Mouse (Mus musculus): ENCODE measurements at regions not wholly inside any gene's neighbourhood (a gene's known extent, or its start where the extent isn't known, plus 50 kb on each side); places are given as distances from the start of the nearest gene placed in this dataset.

GRCm38 (mm10) chr4:153119647-153120102 lies 362.9 kb downstream of the Ajap1 start:
- no peaks in the 10 kb centered on the region for H3K27me3 ChIP-seq (ENCODE audit: control insufficient read depth, insufficient read depth, low read length)
- TF ChIP-seq POLR2A (IDR thresholded peaks at IDR 0.05; ENCODE audit: low read depth, low read length) (no peak), CTCF (IDR thresholded peaks at IDR 0.05; ENCODE audit: extremely low read depth, insufficient read length, insufficient replicate concordance, low read depth, low read length) (no peak)
- no peaks in the 10 kb centered on the region for H3K4me1 ChIP-seq (ENCODE audit: control insufficient read depth, insufficient read depth, insufficient read length, low read length)
- H3K4me3 ChIP-seq (ENCODE audit: low read depth, low read length), result no peak overlapping the region
- no peak overlapping the region for H3K27ac ChIP-seq (ENCODE audit: insufficient read depth, low read depth, low read length)
- H3K36me3 ChIP-seq (ENCODE audit: control insufficient read depth, insufficient read depth, low read length), result no peaks in the 10 kb centered on the region
- WGBS, result 63% methylated on average over 4 of the region's 4 CpGs

DNA sequence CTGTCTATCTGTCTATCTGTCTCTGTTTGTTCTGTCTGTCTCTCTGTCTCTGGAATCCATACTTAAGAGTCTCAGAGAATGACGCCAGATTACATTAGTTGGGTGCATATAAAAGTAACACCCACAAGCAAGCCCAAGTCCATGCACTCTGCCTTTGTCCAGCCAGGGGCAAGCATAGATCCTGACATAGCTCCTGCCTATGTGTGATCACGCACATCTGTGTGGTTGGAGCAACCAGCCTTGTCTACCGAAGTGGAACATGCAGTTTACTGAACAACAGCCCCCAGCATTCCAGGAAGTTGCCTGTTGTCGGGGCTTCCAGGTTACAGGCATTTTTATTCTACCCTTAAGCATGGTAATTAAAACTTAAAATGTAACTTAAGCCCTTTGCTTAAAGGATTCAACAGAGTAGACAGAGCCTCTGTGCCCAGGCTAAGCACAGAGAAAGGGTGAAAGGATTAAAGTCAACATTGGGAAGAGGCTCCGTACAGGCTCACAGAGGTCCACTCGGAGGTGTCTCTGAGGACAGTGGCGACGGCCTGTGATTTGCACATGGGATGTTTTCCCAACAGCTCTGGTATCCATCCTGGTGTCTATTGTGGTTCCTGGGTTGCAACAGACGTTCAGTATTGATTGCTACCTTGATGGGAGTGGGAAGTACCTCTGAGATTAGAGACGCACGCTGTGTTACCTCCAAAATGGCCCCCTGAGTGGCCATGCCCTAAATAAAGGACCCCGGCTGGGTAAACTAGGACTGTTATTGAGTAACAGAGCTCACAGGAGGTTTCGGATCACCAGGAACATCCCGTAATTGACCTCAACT lies 363.6 kb downstream of the Ajap1 start:
- H3K27me3 ChIP-seq (ENCODE audit: control insufficient read depth, insufficient read depth, low read length), result no peaks in the 10 kb centered on the region
- TF ChIP-seq CTCF (IDR thresholded peaks at IDR 0.05; ENCODE audit: extremely low read depth, insufficient read length, insufficient replicate concordance, low read depth, low read length), result no peak
- TF ChIP-seq POLR2A (IDR thresholded peaks at IDR 0.05; ENCODE audit: low read depth, low read length), result no peak
- H3K4me3 ChIP-seq (ENCODE audit: low read depth, low read length), result no peak overlapping the region
- no peak overlapping the region for H3K27ac ChIP-seq (ENCODE audit: insufficient read depth, low read depth, low read length)
- H3K36me3 ChIP-seq (ENCODE audit: control insufficient read depth, insufficient read depth, low read length), result no peaks in the 10 kb centered on the region
- 60% methylated on average over 14 of the region's 14 CpGs for WGBS
- H3K4me1 ChIP-seq (ENCODE audit: control insufficient read depth, insufficient read depth, insufficient read length, low read length), result no peaks in the 10 kb centered on the region

- no peaks in the 10 kb centered on the region for H3K4me1 ChIP-seq (ENCODE audit: control insufficient read depth, insufficient read depth, insufficient read length, low read length)
- no peaks in the 10 kb centered on the region for H3K36me3 ChIP-seq (ENCODE audit: control insufficient read depth, insufficient read depth, low read length)
- TF ChIP-seq CTCF (IDR thresholded peaks at IDR 0.05; ENCODE audit: extremely low read depth, insufficient read length, insufficient replicate concordance, low read depth, low read length) (no peak), POLR2A (IDR thresholded peaks at IDR 0.05; ENCODE audit: low read depth, low read length) (no peak)
- no peaks in the 10 kb centered on the region for H3K27me3 ChIP-seq (ENCODE audit: control insufficient read depth, insufficient read depth, low read length)
- H3K4me3 ChIP-seq (ENCODE audit: low read depth, low read length), result no peak overlapping the region
- WGBS, result 61% methylated on average over 7 of the region's 7 CpGs
- H3K27ac ChIP-seq (ENCODE audit: insufficient read depth, low read depth, low read length), result no peak overlapping the region
These were observed 367.6 kb downstream of the Ajap1 start for GRCm38 (mm10) chr4:153114998-153115397.

DNA sequence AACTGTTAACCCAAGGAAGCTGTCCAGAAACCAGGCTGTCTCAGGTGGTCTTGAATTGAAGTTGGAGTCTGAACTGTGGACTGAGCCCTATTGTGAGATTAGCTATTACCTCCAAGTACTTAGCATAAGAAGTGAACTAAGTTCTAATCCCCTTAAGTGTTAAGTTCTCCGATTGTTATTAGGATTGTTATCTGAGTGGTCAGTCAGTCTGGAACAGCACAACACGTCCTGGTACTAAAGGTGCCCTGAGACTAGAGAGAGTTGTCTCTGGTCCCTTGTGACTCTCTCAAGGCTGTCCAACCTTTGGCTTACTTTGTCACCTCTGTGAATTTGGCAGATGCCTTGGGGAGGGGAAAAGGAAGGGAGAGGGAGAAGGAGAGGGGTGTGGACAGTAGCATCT lies 369.0 kb downstream of the Ajap1 start:
- Histone ChIP-seq H3K4me3 (ENCODE audit: low read depth, low read length) (no peak overlapping the region), H3K27ac (ENCODE audit: insufficient read depth, low read depth, low read length) (no peak overlapping the region), H3K36me3 (ENCODE audit: control insufficient read depth, insufficient read depth, low read length) (no peaks in the 10 kb centered on the region), H3K27me3 (ENCODE audit: control insufficient read depth, insufficient read depth, low read length) (no peaks in the 10 kb centered on the region), H3K4me1 (ENCODE audit: control insufficient read depth, insufficient read depth, insufficient read length, low read length) (no peaks in the 10 kb centered on the region)
- WGBS, result 74% methylated on average over 2 of the region's 2 CpGs
- TF ChIP-seq POLR2A (IDR thresholded peaks at IDR 0.05; ENCODE audit: low read depth, low read length) (no peak), CTCF (IDR thresholded peaks at IDR 0.05; ENCODE audit: extremely low read depth, insufficient read length, insufficient replicate concordance, low read depth, low read length) (no peak)

DNA sequence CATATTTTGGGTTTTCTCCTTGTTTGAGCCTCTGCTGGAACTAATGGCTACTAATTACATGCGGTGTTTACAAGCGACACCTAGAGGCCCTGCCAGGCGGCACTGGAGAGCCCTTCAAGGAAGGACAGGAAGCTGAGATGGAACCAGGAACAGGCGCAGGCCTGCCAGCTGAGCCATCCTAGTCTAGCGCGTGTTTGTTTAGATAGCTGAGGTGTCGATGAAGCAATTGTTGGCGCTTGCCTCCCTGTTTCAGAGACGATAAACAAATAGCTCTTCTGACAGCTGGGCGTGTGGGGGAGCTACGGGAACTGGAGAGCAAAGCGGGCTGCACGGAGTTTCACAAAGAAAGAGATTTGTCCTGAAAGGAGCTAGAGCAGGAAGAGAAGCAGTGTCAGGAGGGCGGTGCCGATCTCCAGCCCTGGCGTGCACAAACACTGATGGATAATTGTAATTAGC lies 372.3 kb downstream of the Ajap1 start:
- Histone ChIP-seq H3K4me3 (ENCODE audit: low read depth, low read length) (no peak overlapping the region), H3K36me3 (ENCODE audit: control insufficient read depth, insufficient read depth, low read length) (no peaks in the 10 kb centered on the region), H3K27ac (ENCODE audit: insufficient read depth, low read depth, low read length) (no peak overlapping the region), H3K27me3 (ENCODE audit: control insufficient read depth, insufficient read depth, low read length) (no peaks in the 10 kb centered on the region), H3K4me1 (ENCODE audit: control insufficient read depth, insufficient read depth, insufficient read length, low read length) (no peaks in the 10 kb centered on the region)
- WGBS, result 38% methylated on average over 16 of the region's 16 CpGs
- TF ChIP-seq CTCF (IDR thresholded peaks at IDR 0.05; ENCODE audit: extremely low read depth, insufficient read length, insufficient replicate concordance, low read depth, low read length), result no peak
- TF ChIP-seq POLR2A (IDR thresholded peaks at IDR 0.05; ENCODE audit: low read depth, low read length), result no peak

DNA sequence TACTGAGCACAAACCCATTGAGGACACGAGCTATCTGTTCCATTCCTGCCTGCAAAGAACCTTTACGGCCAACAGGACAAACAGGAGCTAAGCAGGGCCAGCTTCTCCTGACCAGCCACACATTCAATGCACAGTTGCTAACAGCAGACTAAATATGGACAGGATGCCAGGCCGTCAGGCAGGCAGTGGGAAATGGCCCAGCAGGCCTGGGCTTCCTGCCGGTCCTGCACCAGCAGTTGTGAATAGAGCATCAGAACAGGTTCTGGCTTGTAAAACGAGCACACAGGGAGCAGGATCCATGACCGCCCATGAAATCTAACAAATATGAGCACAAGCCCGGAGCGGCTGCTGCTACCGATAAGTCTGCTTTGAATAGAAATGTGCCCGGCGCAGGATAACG lies 384.0 kb downstream of the Ajap1 start:
- WGBS, result 80% methylated on average over 12 of the region's 12 CpGs
- Histone ChIP-seq H3K4me3 (ENCODE audit: low read depth, low read length) (no peak overlapping the region), H3K27ac (ENCODE audit: insufficient read depth, low read depth, low read length) (no peak overlapping the region), H3K4me1 (ENCODE audit: control insufficient read depth, insufficient read depth, insufficient read length, low read length) (no peaks in the 10 kb centered on the region), H3K27me3 (ENCODE audit: control insufficient read depth, insufficient read depth, low read length) (no peaks in the 10 kb centered on the region), H3K36me3 (ENCODE audit: control insufficient read depth, insufficient read depth, low read length) (no peaks in the 10 kb centered on the region)
- no peak for TF ChIP-seq POLR2A (IDR thresholded peaks at IDR 0.05; ENCODE audit: low read depth, low read length)
- no peak for TF ChIP-seq CTCF (IDR thresholded peaks at IDR 0.05; ENCODE audit: extremely low read depth, insufficient read length, insufficient replicate concordance, low read depth, low read length)

GRCm38 (mm10) chr4:153097601-153098000 lies 385.0 kb downstream of the Ajap1 start:
- TF ChIP-seq CTCF (IDR thresholded peaks at IDR 0.05; ENCODE audit: extremely low read depth, insufficient read length, insufficient replicate concordance, low read depth, low read length), result no peak
- no peak for TF ChIP-seq POLR2A (IDR thresholded peaks at IDR 0.05; ENCODE audit: low read depth, low read length)
- WGBS, result 43% methylated on average over 1 of the region's 1 CpGs
- Histone ChIP-seq H3K36me3 (ENCODE audit: control insufficient read depth, insufficient read depth, low read length) (no peaks in the 10 kb centered on the region), H3K27ac (ENCODE audit: insufficient read depth, low read depth, low read length) (no peak overlapping the region), H3K4me3 (ENCODE audit: low read depth, low read length) (no peak overlapping the region), H3K4me1 (ENCODE audit: control insufficient read depth, insufficient read depth, insufficient read length, low read length) (no peaks in the 10 kb centered on the region), H3K27me3 (ENCODE audit: control insufficient read depth, insufficient read depth, low read length) (no peaks in the 10 kb centered on the region)
